Mouse (Mus musculus) E14TG2a.4 (cell line): Measurements from ENCODE around the gene Klf12.

Experiments
- H3K27me3 ChIP-seq: 2 replicates; pipeline ENCODE4 v1.6.1; 2014; ENCODE audit warnings: low read length, control low read depth; ENCODE audit not compliant: insufficient read depth
- H3K36me3 ChIP-seq: 2 replicates; pipeline ENCODE4 v1.6.1; 2014; ENCODE audit warnings: low read length, control low read depth; ENCODE audit not compliant: insufficient read depth
- H3K4me1 ChIP-seq: replicated peaks from 2 replicates; pipeline ENCODE4 v1.6.1; 2014; ENCODE audit warnings: low read depth, low read length, control low read depth
- H3K4me3 ChIP-seq: replicated peaks from 2 replicates; pipeline ENCODE4 v1.5.1; 2014; ENCODE audit warnings: mild to moderate bottlenecking, low read length
- H3K9me3 ChIP-seq: 2 replicates; pipeline ENCODE4 v1.6.1; 2014; ENCODE audit warnings: low read length, control low read depth
- CTCF ChIP-seq: conservative IDR thresholded peaks from 2 replicates; pipeline ENCODE4 v1.5.1; 2014; ENCODE audit warnings: low read length
- NANOG ChIP-seq: IDR thresholded peaks from 2 replicates; pipeline ENCODE4 v1.6.1; 2014; ENCODE audit warnings: borderline replicate concordance, low read length, mixed read lengths
- POU5F1 ChIP-seq: IDR thresholded peaks from 2 replicates; pipeline ENCODE4 v1.6.1; 2014; ENCODE audit warnings: low read length, borderline replicate concordance

The Klf12 gene

DNA sequence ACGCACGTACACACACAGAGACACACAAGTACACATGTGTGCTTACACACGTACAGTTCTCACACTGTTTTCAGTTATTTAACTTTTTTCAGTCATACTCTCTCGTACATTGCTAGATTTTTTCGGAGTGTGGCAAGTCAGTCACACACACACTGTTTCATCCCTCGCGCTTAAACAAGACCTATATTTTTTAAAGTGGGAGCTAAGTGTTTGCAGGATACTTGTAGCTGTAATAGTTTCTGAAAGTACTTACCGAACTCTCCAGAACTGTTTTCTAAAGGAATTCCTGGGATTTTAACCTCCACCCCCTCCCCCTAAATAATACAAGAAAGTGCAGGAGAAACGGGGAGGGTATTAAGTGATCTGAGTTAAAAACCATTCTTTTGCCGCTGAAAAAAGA, 434.1 kb downstream of the Klf12 start:
- Histone ChIP-seq H3K4me1 (no peaks in the 10 kb centered on the region), H3K4me3 (no peak overlapping the region), H3K36me3 (no peaks in the 10 kb centered on the region), H3K27me3 (no peaks in the 10 kb centered on the region), H3K9me3 (no peaks in the 10 kb centered on the region)
- TF ChIP-seq CTCF (no peak), NANOG (no peak), POU5F1 (no peak)

- no peaks in the 10 kb centered on the region for H3K9me3 ChIP-seq
- no peak overlapping the region for H3K4me3 ChIP-seq
- H3K36me3 ChIP-seq = no peaks in the 10 kb centered on the region
- H3K4me1 ChIP-seq = no peaks in the 10 kb centered on the region
- H3K27me3 ChIP-seq = no peaks in the 10 kb centered on the region
- TF ChIP-seq CTCF (no peak), NANOG (no peak), POU5F1 (no peak)
These were observed 437.0 kb downstream of the Klf12 start for GRCm38 (mm10) chr14:99847502-99847901.

DNA sequence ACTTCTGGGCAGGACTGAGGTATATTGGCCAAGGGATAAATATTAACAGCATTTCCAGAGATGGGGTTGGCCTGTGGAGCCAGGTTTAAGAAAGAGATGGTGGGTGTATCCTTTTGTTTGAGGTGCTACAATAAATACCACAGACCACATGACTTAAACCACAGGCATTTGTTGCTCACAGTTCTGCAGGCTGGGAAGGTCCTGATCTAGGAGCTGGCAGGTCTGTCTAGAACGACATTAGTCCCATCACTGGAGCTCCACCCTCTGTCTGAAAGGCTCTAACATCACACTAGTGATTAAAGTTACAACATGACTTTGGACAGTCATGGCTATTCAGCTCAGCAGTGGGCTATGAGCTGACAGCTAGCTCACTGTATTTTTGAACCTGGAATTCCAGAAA, 457.8 kb downstream of the Klf12 start:
- Histone ChIP-seq H3K36me3 (no peaks in the 10 kb centered on the region), H3K27me3 (no peaks in the 10 kb centered on the region), H3K4me1 (no peaks in the 10 kb centered on the region), H3K9me3 (peaks cover 11% of the 10 kb centered on the region), H3K4me3 (no peak overlapping the region)
- TF ChIP-seq POU5F1 (no peak), NANOG (no peak), CTCF (no peak)
